Mouse (Mus musculus) midbrain, embryonic 16.5 days (tissue): Measurements from ENCODE around the gene Trappc1. TPM values are rescaled to one million over a fixed set of nuclear protein-coding genes. Genes with fewer than 3 reads are reported as not detected.

ENCODE experiments used
- ATAC-seq: fragments of 200-750 bp; cut with Nextera tagmentation; 2 replicates; pipeline ENCODE4 v1.8.0; 2017; ENCODE audit warnings: moderate TSS enrichment
- H3K27ac ChIP-seq: fragments of 300-500 bp; sonication (generic); 2 replicates; pipeline ENCODE4 v1.5.1; 2014; ENCODE audit warnings: mild to moderate bottlenecking, low read length, mixed read lengths
- H3K27me3 ChIP-seq: fragments of 300-500 bp; sonication (generic); 2 replicates; pipeline ENCODE4 v1.6.1; 2014; ENCODE audit warnings: low read depth, low read length, mixed read lengths; ENCODE audit not compliant: control insufficient read depth, insufficient read depth
- H3K36me3 ChIP-seq: fragments of 300-500 bp; sonication (generic); 2 replicates; pipeline ENCODE4 v1.6.1; 2014; ENCODE audit warnings: mild to moderate bottlenecking, low read length, moderate library complexity, mixed read lengths; ENCODE audit not compliant: control insufficient read depth, insufficient read depth
- H3K4me1 ChIP-seq: fragments of 300-500 bp; sonication (generic); 2 replicates; pipeline ENCODE4 v1.6.1; 2014; ENCODE audit warnings: mild to moderate bottlenecking, low read length, mixed read lengths; ENCODE audit not compliant: control insufficient read depth, insufficient read depth
- H3K4me2 ChIP-seq: fragments of 300-500 bp; sonication (generic); 2 replicates; pipeline ENCODE4 v1.6.1; 2014; ENCODE audit warnings: mild to moderate bottlenecking, low read length, mixed read lengths
- H3K4me3 ChIP-seq: fragments of 300-500 bp; sonication (generic); 2 replicates; pipeline ENCODE4 v1.5.1; 2014; ENCODE audit warnings: low read depth, mild to moderate bottlenecking, low read length, moderate library complexity, mixed read lengths
- H3K9ac ChIP-seq: fragments of 300-500 bp; sonication (generic); 2 replicates; pipeline ENCODE4 v1.6.1; 2014; ENCODE audit warnings: low read depth, low read length, mixed read lengths
- H3K9me3 ChIP-seq: fragments of 300-500 bp; sonication (generic); replicated peaks from 2 replicates; pipeline ENCODE4 v1.6.1; 2014; ENCODE audit warnings: mild to moderate bottlenecking, low read length, mixed read lengths; ENCODE audit not compliant: control insufficient read depth, poor library complexity, severe bottlenecking
- WGBS: fragments of 180-500 bp; shearing (Covaris S2); extraction: QIAGEN DNeasy Blood & Tissue Kit; methylation state at CpG from one replicate; pipeline ENCODE4 v1.1.7; 2014; 5-methylcytosine and 5-hydroxymethylcytosine counted together
- polyA plus RNA-seq: library from polyadenylated mRNA; unstranded; fragments of >200 nt; fragmentation: Nextera tagmentation; extraction: Ambion mirVana; gene quantifications from 2 replicates; pipeline ENCODE4 v1.2.1, GENCODE M21; 2015

Trappc1 gene
- polyA plus RNA-seq, 1 experiment from 2014 or later: 173 TPM

DNA sequence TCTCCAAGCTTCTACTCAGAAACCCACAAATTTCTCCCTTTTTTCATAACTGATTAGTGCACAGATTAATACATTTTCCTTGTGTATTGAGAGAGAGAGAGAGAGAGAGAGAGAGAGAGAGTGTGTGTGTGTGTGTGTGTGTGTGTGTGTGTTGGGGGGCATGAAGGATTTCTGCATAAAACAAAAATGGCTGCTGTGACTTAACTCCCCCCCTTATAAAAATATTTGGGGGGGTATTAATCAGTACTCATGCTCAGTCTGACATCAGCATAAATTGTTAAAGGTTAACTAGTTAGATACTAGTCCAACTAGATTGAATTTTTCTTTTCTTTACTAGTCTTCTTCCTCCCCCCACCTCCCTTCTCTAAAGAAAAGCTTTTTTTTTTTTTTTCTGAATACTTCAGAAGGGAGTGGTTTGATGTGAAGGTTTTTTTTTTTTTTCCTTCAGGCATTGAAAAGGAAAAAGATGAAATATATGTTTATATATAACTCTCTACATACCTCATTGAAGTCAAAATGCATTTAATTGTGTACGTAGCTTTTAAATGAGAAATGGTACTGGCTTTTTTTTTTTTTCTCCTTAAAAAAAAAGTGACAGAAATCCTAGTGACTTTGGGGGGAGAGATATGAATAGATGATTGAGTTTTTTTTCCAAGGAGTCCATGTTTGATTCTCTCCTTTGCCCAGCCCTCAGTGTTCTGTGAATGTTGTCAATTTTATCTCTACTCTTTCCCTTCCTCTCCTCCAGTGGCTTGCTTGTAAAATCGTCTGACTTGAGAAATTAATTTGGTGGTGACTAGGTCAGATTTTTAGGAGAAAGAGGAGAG is 46.4 kb downstream of the Trappc1 start:
- H3K4me1 ChIP-seq: peaks cover 29% of the 10 kb centered on the region
- no peaks in the 10 kb centered on the region for H3K36me3 ChIP-seq
- WGBS: 13% methylated on average over 2 of the region's 2 CpGs

DNA sequence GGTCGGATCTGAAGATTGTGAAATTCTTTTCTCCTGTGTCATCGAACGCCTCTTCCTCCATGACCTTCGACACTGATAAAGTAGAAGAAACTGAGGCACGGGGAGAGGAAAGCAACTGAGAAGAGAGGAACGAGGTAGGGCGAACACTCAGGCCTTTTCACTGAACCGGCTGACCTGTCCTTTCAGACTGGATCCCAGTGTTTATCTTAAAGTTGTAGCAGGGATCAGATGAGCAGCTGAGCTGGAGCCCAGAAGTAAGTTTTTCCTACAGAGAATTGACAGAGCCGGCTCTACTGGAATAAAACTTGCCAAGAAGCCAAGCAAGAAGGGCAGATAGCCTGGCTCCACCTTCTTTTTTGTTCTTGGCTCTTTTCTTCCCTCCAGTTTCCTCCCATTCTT is 47.0 kb downstream of the Trappc1 start:
- Histone ChIP-seq H3K4me2 (peak overlapping the region; percentile 39), H3K4me1 (peaks cover 23% of the 10 kb centered on the region), H3K9me3 (no peaks in the 10 kb centered on the region), H3K36me3 (no peaks in the 10 kb centered on the region), H3K27me3 (no peaks in the 10 kb centered on the region), H3K9ac (0 out of 2 replicates have a peak overlapping the region, but pooled peaks have one; percentile 28), H3K4me3 (peak overlapping the region; percentile 17), H3K27ac (peak overlapping the region; percentile 77)
- 11% methylated on average over 9 of the region's 9 CpGs for WGBS
- ATAC-seq: no peak

More for the DNA sequence above, 46.4 kb downstream of the Trappc1 start:
- Histone ChIP-seq H3K27ac (peak overlapping the region; percentile 100), H3K4me3 (peak overlapping the region; percentile 92), H3K9ac (peak overlapping the region; percentile 100), H3K4me2 (peak overlapping the region; percentile 96), H3K9me3 (no peaks in the 10 kb centered on the region), H3K27me3 (no peaks in the 10 kb centered on the region)
- ATAC-seq: no peak

DNA sequence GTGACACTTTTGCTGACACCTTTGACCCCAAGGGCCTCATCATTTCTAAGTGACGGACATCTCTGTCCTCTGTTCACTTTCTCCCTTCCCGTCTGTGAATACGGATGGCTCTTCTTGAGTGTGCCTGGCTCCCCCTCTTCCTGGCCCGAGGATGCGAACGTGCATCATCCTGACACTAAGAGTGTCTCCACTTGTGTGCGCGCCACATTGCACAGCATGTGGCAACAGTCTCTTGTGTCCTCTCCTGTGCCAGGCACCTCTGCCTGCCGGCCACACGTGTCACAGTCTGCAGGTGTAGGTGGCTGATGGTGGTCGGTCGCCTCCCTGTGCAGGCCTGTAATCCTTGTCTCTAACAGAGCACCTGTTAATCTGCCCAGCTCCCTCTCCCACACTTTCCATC is 47.8 kb downstream of the Trappc1 start:
- H3K4me3 ChIP-seq: no peak overlapping the region
- no peak for ATAC-seq

DNA sequence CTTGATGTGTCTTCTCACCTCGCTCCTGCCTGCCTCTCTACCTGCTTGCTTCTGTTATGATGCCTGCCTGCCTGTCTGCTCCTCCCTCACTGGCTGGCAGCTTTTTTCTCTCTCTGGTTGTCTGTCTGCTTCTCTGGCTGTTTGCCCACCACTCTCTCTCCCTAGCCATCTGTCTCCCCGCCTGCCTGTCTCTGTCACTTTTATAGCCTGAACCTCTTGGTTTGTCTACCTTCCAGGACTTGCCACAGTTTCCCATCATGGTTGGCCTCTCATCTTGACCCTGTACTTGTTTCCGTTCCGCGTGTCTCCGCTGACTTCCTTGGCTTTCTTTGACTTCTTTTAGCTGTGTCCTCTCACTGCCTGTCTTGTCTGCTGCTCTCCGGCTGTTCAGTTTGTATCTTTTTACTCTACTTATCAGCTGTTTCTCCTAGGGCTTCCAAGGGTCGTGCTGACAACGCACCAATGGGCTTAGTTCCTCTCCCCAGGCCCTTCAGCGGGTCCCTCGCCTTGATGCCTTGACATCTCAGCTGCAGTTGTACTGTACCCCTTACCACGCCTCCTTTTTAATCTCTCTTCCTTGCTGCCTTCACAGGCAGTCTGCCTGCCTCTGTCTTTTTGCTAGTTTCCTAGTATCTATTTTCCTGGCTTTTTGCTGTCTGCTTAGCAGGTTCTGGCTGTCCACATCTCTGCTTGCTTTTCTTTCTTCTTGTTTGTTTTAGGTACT is 48.4 kb downstream of the Trappc1 start:
- WGBS: 45% methylated on average over 12 of the region's 12 CpGs
- Histone ChIP-seq H3K4me1 (peaks cover 19% of the 10 kb centered on the region), H3K4me3 (no peak overlapping the region), H3K9ac (no peak overlapping the region; the same call in 1 of the 2 replicates), H3K9me3 (no peaks in the 10 kb centered on the region), H3K4me2 (peak overlapping the region; percentile 39; the same call in 1 of the 2 replicates), H3K36me3 (no peaks in the 10 kb centered on the region), H3K27me3 (no peaks in the 10 kb centered on the region), H3K27ac (peak overlapping the region; percentile 77)
- no peak for ATAC-seq

More for the DNA sequence above, 47.8 kb downstream of the Trappc1 start:
- H3K4me2 ChIP-seq: peak overlapping the region; percentile 39
- no peaks in the 10 kb centered on the region for H3K27me3 ChIP-seq
- peaks cover 19% of the 10 kb centered on the region for H3K4me1 ChIP-seq
- H3K9ac ChIP-seq: peak overlapping the region; percentile 36
- H3K9me3 ChIP-seq: no peaks in the 10 kb centered on the region
- H3K27ac ChIP-seq: peak overlapping the region; percentile 77
- H3K36me3 ChIP-seq: no peaks in the 10 kb centered on the region
- WGBS: 27% methylated on average over 12 of the region's 12 CpGs

DNA sequence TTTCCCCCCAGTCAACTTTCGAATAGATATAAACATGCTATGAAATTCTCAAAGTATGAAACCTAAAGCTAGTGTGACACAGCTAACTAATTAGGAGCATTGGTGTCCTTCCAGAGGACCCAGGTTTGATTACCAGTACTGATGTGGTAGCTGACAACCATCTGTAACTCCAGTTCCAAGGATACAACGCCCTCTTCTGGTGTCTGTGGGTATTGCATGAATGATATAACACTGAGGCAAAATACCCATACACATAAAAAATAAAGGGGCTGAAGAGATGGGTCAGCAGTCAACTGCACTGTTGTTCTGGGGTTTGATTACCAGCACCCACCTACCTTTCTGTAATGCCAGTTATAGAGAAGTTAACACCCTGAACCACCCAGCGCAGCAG is 49.0 kb downstream of the Trappc1 start:
- H3K4me3 ChIP-seq: no peak overlapping the region
- WGBS: 62% methylated on average over 3 of the region's 3 CpGs
- no peak overlapping the region for H3K9ac ChIP-seq
- H3K27me3 ChIP-seq: no peaks in the 10 kb centered on the region
- H3K36me3 ChIP-seq: no peaks in the 10 kb centered on the region
- H3K4me1 ChIP-seq: peaks cover 19% of the 10 kb centered on the region
- H3K27ac ChIP-seq: no peak overlapping the region
- ATAC-seq: no peak
- H3K9me3 ChIP-seq: no peaks in the 10 kb centered on the region
- no peak overlapping the region for H3K4me2 ChIP-seq

DNA sequence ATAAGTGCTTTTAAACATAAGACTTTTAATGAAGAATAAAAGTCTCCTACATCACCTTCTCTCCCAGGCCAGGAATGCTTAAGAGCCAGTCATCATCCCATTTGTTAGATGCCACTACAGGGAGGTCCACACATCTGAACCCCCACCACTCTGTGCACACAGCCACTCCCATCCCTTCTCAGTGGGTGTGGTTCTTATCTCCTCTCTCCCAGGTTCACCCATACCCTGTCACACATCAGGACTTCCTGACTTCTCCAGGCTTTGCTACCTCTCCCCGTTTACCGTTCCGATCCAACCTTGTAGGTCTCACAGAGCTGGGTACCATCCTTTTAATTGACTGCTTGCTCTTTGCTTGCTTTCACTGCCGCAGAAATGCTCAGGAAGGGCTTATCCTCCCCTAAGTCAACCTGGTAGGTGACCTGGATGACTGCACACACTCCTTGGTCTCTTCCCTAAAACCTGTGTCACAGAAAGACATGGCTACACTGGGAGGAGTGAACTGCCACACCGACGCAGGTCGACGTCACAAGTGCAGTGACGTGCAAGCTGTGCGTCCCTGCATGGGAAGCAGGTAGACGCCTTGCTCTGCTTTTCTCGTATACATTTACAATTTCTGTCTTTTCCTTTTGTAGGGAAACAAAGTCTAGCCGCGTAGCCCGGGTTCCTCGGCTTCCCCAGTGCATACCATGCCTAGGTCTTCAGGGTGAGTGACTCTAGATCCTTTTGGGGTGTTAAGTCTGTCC is 49.6 kb downstream of the Trappc1 start:
- Histone ChIP-seq H3K27ac (no peak overlapping the region), H3K27me3 (no peaks in the 10 kb centered on the region), H3K4me3 (no peak overlapping the region), H3K9me3 (no peaks in the 10 kb centered on the region), H3K4me1 (peaks cover 19% of the 10 kb centered on the region), H3K36me3 (no peaks in the 10 kb centered on the region), H3K9ac (no peak overlapping the region), H3K4me2 (no peak overlapping the region)
- no peak for ATAC-seq
- 93% methylated on average over 16 of the region's 16 CpGs for WGBS

Other genes starting within 250 kb of the Trappc1 start
- gene Vamp2, start 235.5 kb upstream of the Trappc1 start, polyA plus RNA-seq: 335 and 438 TPM in 2 replicates
- 12.4 TPM in 2 replicates for gene Per1, start 228.8 kb upstream of the Trappc1 start, polyA plus RNA-seq
- 0.75 and 1.1 TPM in 2 replicates for gene Hes7, start 203.6 kb upstream of the Trappc1 start, polyA plus RNA-seq
- gene 9130213A22Rik, start 201.4 kb upstream of the Trappc1 start, polyA plus RNA-seq: 0.49 and 0.65 TPM in 2 replicates
- 9.0 and 11.5 TPM in 2 replicates for gene Aloxe3, start 198.1 kb upstream of the Trappc1 start, polyA plus RNA-seq
- gene Alox12b, start 167.0 kb upstream of the Trappc1 start, polyA plus RNA-seq: 0.50 and 0.53 TPM in 2 replicates
- gene Alox8, start 126.1 kb upstream of the Trappc1 start, polyA plus RNA-seq: 0.59 and 0.72 TPM in 2 replicates
- gene Gucy2e, start 86.9 kb upstream of the Trappc1 start, polyA plus RNA-seq: 0.51 and 0.67 TPM in 2 replicates
- 19.2 and 21.7 TPM in 2 replicates for gene Cntrob, start 205 bp upstream of the Trappc1 start, polyA plus RNA-seq
- 3.8 and 5.3 TPM in 2 replicates for gene Kcnab3, start 2.3 kb downstream of the Trappc1 start, polyA plus RNA-seq
- 297 and 334 TPM in 2 replicates for gene Rnf227, start 16.5 kb downstream of the Trappc1 start, polyA plus RNA-seq
- 82.8 and 86.1 TPM in 2 replicates for gene Chd3, start 45.4 kb downstream of the Trappc1 start, polyA plus RNA-seq
- gene Naa38, start 71.5 kb downstream of the Trappc1 start, polyA plus RNA-seq: 86.2 and 89.6 TPM in 2 replicates
- gene Cyb5d1, start 71.7 kb downstream of the Trappc1 start, polyA plus RNA-seq: 27.1 and 28.9 TPM in 2 replicates
- 5.2 and 5.9 TPM in 2 replicates for gene Tmem88, start 74.3 kb downstream of the Trappc1 start, polyA plus RNA-seq
- 36.4 and 39.0 TPM in 2 replicates for gene Kdm6b, start 89.7 kb downstream of the Trappc1 start, polyA plus RNA-seq
- gene Dnah2, start 225.1 kb downstream of the Trappc1 start, polyA plus RNA-seq: 4.4 and 5.1 TPM in 2 replicates
- gene Efnb3, start 236.2 kb downstream of the Trappc1 start, polyA plus RNA-seq: 165 and 178 TPM in 2 replicates